Mouse (Mus musculus) frontal cortex, postnatal 25 days (tissue): ENCODE measurements at regions not wholly inside any gene's neighbourhood (a gene's known extent, or its start where the extent isn't known, plus 50 kb on each side); places are given as distances from the start of the nearest gene placed in this dataset.
A peak's percentile ranks its signal among the peaks of the same experiment; 100 is the strongest.

ENCODE experiments used
- DNase-seq, 2 experiments: peaks; one replicate each; pipeline ENCODE4 v3.0.0; 2022; ENCODE audit warnings: low spot score in 2 of 2

DNA sequence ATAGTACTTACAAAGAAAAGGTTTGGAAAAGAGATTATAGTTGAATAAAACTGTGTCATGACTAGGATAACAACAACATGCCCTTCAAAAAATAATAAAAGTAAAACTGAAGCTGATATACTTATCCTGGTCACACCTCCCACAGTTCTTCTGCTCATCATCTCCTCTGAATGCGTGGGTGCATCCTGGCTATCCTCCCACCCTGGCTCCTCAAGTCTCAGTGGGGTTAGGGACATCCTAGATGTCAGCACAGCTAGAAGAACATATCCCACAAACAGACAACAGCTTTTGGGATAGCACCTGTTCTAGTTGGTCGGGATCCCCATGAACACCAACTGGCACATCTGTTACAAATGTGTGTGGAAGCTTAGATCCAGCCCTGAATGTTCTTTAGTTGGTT is 786.7 kb upstream of the Brinp3 start:
- DNase-seq: peak; percentile 3 to 5
